Mouse (Mus musculus) lung, embryonic 14.5 days (tissue): ENCODE results near the gene Tada3. TPM values are rescaled to one million over a fixed set of nuclear protein-coding genes. Genes with fewer than 3 reads are reported as not detected.

Experiments
- ATAC-seq: fragments of 200-750 bp; cut with Nextera tagmentation; 2 replicates; pipeline ENCODE4 v1.8.0; 2017; ENCODE audit warnings: mild to moderate bottlenecking, moderate TSS enrichment, moderate library complexity; ENCODE audit not compliant: insufficient read depth
- DNase-seq: peaks from one replicate; pipeline ENCODE4 v3.0.0-alpha.2; 2015
- H3K27ac ChIP-seq: fragments of 300-500 bp; sonication (generic); 2 replicates; pipeline ENCODE4 v1.5.1; 2014; ENCODE audit warnings: low read depth, mild to moderate bottlenecking, moderate library complexity
- H3K27me3 ChIP-seq: fragments of 300-500 bp; sonication (generic); 2 replicates; pipeline ENCODE4 v1.6.1; 2014; ENCODE audit warnings: low read length, control low read depth; ENCODE audit not compliant: insufficient read depth
- H3K36me3 ChIP-seq: fragments of 300-500 bp; sonication (generic); 2 replicates; pipeline ENCODE4 v1.6.1; 2014; ENCODE audit warnings: control low read depth; ENCODE audit not compliant: insufficient read depth
- H3K4me1 ChIP-seq: fragments of 300-500 bp; sonication (generic); 2 replicates; pipeline ENCODE4 v1.6.1; 2014; ENCODE audit warnings: antibody characterized with exemption, control low read depth; ENCODE audit not compliant: insufficient read depth
- H3K4me2 ChIP-seq: fragments of 300-500 bp; sonication (generic); 2 replicates; pipeline ENCODE4 v1.6.1; 2014; ENCODE audit warnings: mild to moderate bottlenecking
- H3K4me3 ChIP-seq: fragments of 300-500 bp; sonication (generic); 2 replicates; pipeline ENCODE4 v1.5.1; 2014; ENCODE audit warnings: low read depth, low read length
- H3K9ac ChIP-seq: fragments of 300-500 bp; sonication (generic); 2 replicates; pipeline ENCODE4 v1.6.1; 2014
- H3K9me3 ChIP-seq: fragments of 300-500 bp; sonication (generic); 2 replicates; pipeline ENCODE4 v1.6.1; 2016; ENCODE audit warnings: low read depth, low read length, control low read depth
- CTCF ChIP-seq: IDR thresholded peaks from 2 replicates; pipeline ENCODE4 v1.5.1; 2016; ENCODE audit warnings: antibody characterized with exemption, low read depth
- WGBS: fragments of 180-500 bp; shearing (Covaris S2); extraction: QIAGEN DNeasy Blood & Tissue Kit; methylation state at CpG from one replicate; pipeline ENCODE4 v1.1.7; 2014; 5-methylcytosine and 5-hydroxymethylcytosine counted together
- polyA plus RNA-seq: library from polyadenylated mRNA; unstranded; fragments of >200 nt; fragmentation: Nextera tagmentation; extraction: Ambion mirVana; gene quantifications from 2 replicates; pipeline ENCODE4 v1.2.1, GENCODE M21; 2014

Tada3 gene
- polyA plus RNA-seq, 1 experiment from 2014 or later, result 45.9 TPM

DNA sequence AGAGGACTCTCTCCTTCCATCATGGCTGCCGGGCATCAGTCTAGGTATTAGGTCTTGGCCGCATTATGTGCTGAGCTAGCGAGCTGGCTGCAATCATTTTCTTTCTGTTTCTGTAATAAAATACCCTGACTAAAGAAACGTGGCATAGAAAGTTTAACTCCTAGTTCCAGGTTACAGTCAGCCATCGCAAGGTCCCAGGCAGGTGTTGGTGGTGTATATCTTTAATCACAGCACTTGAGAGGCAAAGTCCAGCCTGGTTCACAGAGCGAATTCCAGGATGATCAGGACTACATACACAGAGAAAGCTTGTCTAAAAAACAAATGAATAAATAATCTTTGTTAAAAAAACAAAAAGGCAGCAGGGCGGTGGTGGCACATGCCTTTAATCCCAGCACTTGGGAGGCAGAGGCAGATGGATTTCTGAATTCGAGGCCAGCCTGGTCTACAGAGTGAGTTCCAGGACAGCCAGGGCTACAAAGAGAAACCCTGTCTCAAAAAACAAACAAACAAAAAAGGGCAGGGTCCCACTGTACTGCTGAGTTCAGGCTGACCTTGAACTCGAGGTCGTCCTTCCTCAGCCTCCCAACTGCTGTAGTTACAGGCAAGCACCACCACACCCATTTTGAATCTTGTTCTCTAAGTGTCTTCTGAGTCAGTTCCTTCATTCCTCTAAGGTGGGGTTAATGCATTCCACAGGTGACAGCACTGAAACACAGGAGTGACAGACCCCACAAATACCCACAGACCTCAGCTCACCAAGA is 18.8 kb upstream of the Tada3 start:
- no peak for DNase-seq
- no peak overlapping the region for H3K27ac ChIP-seq
- H3K9ac ChIP-seq, result no peak overlapping the region
- ATAC-seq, result no peak
- no peaks in the 10 kb centered on the region for H3K9me3 ChIP-seq
- no peak overlapping the region for H3K4me2 ChIP-seq
- H3K4me3 ChIP-seq, result no peak overlapping the region
- no peaks in the 10 kb centered on the region for H3K4me1 ChIP-seq
- 74% methylated on average over 10 of the region's 10 CpGs for WGBS
- H3K36me3 ChIP-seq, result 0 out of 2 replicates have a peak, but pooled peaks cover under 1% of the 10 kb centered on the region
- TF ChIP-seq CTCF, result no peak
- H3K27me3 ChIP-seq, result no peaks in the 10 kb centered on the region

- no peak for TF ChIP-seq CTCF
- H3K4me2 ChIP-seq, result no peak overlapping the region
- WGBS, result 87% methylated on average over 6 of the region's 6 CpGs
- no peaks in the 10 kb centered on the region for H3K4me1 ChIP-seq
- no peak for ATAC-seq
- H3K9ac ChIP-seq, result no peak overlapping the region
- H3K27ac ChIP-seq, result no peak overlapping the region
- H3K4me3 ChIP-seq, result no peak overlapping the region
- H3K9me3 ChIP-seq, result no peaks in the 10 kb centered on the region
- H3K27me3 ChIP-seq, result no peaks in the 10 kb centered on the region
- DNase-seq, result no peak
- H3K36me3 ChIP-seq, result peaks cover 10% of the 10 kb centered on the region
Measured at GRCm38 (mm10) chr6:113395501-113395900, 17.8 kb upstream of the Tada3 start.

DNA sequence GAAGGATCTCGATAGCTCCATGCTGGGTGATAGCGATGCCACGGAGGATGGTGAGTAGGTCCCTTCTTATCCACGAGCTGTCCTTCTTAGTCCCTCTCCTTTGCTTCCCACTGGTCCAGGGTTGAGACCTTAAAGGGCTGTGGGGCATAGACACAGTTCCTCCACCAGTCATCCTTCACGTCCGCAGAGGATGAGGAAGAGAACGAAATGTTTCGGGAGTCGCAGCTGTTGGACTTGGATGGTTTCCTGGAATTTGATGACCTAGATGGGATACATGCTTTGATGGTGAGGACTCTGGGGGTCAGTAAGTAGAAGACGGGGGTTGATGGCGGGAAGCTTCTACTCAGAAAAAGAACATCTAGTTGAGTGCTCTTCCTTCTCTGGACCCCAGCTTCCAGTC is 17.1 kb upstream of the Tada3 start:
- H3K4me3 ChIP-seq, result no peak overlapping the region
- H3K27ac ChIP-seq, result no peak overlapping the region
- peaks cover 17% of the 10 kb centered on the region for H3K36me3 ChIP-seq
- no peak for ATAC-seq
- no peaks in the 10 kb centered on the region for H3K27me3 ChIP-seq
- no peak overlapping the region for H3K4me2 ChIP-seq
- TF ChIP-seq CTCF, result no peak
- 86% methylated on average over 11 of the region's 11 CpGs for WGBS
- DNase-seq, result no peak
- H3K4me1 ChIP-seq, result no peaks in the 10 kb centered on the region
- no peaks in the 10 kb centered on the region for H3K9me3 ChIP-seq
- no peak overlapping the region for H3K9ac ChIP-seq

DNA sequence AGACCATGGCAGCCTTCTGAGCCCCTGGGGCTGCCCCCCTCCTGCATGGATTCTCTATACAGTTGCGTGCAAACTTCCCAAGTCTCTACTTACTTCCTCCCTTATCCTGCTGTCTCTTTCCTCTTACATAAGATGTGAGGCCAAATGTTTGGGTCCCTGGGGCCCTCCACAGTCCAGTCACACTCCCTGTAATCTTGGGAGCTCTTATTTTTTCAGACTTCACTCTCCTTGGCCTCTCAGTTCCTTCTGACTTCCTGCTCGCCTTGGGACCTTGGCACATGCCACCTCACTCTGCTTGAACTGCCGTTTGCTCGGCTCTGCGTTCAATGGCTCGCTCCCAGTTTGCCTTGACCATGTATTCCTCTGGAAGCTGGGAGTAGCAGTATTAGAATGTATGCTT is 16.3 kb upstream of the Tada3 start:
- Histone ChIP-seq H3K27me3 (no peaks in the 10 kb centered on the region), H3K27ac (no peak overlapping the region), H3K9me3 (no peaks in the 10 kb centered on the region), H3K4me2 (no peak overlapping the region), H3K9ac (no peak overlapping the region), H3K36me3 (peaks cover 26% of the 10 kb centered on the region), H3K4me1 (no peaks in the 10 kb centered on the region), H3K4me3 (no peak overlapping the region)
- no peak for ATAC-seq
- no peak for TF ChIP-seq CTCF
- 84% methylated on average over 6 of the region's 6 CpGs for WGBS
- no peak for DNase-seq

DNA sequence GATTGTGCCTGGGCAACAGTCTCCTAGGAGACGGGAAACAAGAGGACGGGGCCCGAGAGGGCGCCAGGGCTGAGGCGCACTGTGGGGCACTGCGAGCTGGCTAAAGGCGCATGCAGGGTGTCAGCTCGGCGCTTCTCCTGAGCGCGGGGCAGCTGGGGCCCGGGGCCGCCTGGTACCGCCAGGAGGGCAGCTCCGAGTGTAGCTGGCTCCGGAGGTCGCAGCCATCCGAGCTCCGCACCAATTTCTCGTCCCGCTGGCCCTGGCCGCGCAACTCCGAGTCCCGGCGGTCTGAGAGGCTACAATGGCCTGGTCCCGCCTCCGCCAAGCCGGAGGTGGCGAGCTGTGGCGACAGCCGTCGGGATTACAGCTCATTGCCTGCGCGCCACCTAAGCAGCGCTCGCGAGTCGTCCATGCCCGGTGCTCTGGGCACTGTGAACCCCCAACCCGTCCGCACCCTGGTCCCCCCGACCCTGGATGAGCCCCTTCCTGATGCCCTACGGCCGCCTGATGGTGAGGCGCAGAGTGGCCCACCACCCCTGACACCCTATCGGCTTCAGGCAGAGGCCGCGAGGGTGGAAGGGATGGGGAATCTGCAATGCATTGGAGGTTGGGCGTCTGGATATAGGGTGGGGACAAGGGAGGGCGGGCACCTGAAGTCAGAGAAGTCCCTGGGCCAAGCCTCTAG is 14.8 kb upstream of the Tada3 start:
- peak overlapping the region; percentile 57 for H3K9ac ChIP-seq
- DNase-seq (peak; percentile 73), ATAC-seq (peak; percentile 90)
- H3K9me3 ChIP-seq, result no peaks in the 10 kb centered on the region
- H3K4me1 ChIP-seq, result no peaks in the 10 kb centered on the region
- H3K4me2 ChIP-seq, result peak overlapping the region; percentile 88
- H3K27me3 ChIP-seq, result no peaks in the 10 kb centered on the region
- peak overlapping the region; percentile 47 for H3K4me3 ChIP-seq
- peaks cover 40% of the 10 kb centered on the region for H3K36me3 ChIP-seq
- H3K27ac ChIP-seq, result peak overlapping the region; percentile 4; the same call in 1 of the 2 replicates
- WGBS, result 1% methylated on average over 51 of the region's 51 CpGs
- TF ChIP-seq CTCF, result no peak

GRCm38 (mm10) chr6:113392015-113392386 is 14.3 kb upstream of the Tada3 start:
- no peak for TF ChIP-seq CTCF

GRCm38 (mm10) chr6:113390715-113391114 is 13.0 kb upstream of the Tada3 start:
- DNase-seq (no peak), ATAC-seq (no peak)
- H3K4me3 ChIP-seq, result no peak overlapping the region
- no peak for TF ChIP-seq CTCF
- WGBS, result 89% methylated on average over 3 of the region's 3 CpGs
- H3K4me1 ChIP-seq, result no peaks in the 10 kb centered on the region
- no peak overlapping the region for H3K9ac ChIP-seq
- no peaks in the 10 kb centered on the region for H3K9me3 ChIP-seq
- H3K27ac ChIP-seq, result no peak overlapping the region
- no peak overlapping the region for H3K4me2 ChIP-seq
- peaks cover 57% of the 10 kb centered on the region for H3K36me3 ChIP-seq
- H3K27me3 ChIP-seq, result no peaks in the 10 kb centered on the region

More at GRCm38 (mm10) chr6:113392015-113392386, 14.3 kb upstream of the Tada3 start:
- Histone ChIP-seq H3K27me3 (no peaks in the 10 kb centered on the region), H3K27ac (no peak overlapping the region), H3K4me1 (no peaks in the 10 kb centered on the region), H3K36me3 (peaks cover 45% of the 10 kb centered on the region), H3K9me3 (no peaks in the 10 kb centered on the region), H3K4me3 (peak overlapping the region; percentile 47), H3K4me2 (peak overlapping the region; percentile 88), H3K9ac (peak overlapping the region; percentile 57)
- DNase-seq (no peak), ATAC-seq (peak; percentile 19; the same call in 1 of the 2 replicates)
- WGBS, result 23% methylated on average over 10 of the region's 10 CpGs
